11 mouse cellular contexts compared by ENCODE assay signal in genomic region chr14:27096133-27096532, GRCm38 (mm10). TPM values are rescaled to one million over a fixed set of nuclear protein-coding genes. Genes with fewer than 3 reads are reported as not detected.
DNase-seq lines count a peak whose midpoint lies in the region; ATAC-seq and TF ChIP-seq lines count a peak whose summit lies in the region.
"Had no signal": no experiment of that assay in that cellular context is flagged by ENCODE, and none has a peak within 500 bp of the region (broad histone marks: within the 10 kb centered on the region; RNA-seq: fewer than 3 reads in every experiment).

No protein-coding gene starts in this region.

- TF ChIP-seq EP300 in ES-Bruce4 (IDR thresholded peaks at IDR 0.05; ENCODE audit: insufficient read depth, low read depth, low read length): no peak

- no peak overlapping the region for H3K4me2 ChIP-seq in lung, embryonic 16.5 days (ENCODE audit: low read depth, low read length)
- H3K4me2 ChIP-seq: liver, embryonic 12.5 days had no signal

- WGBS in lung, embryonic 16.5 days: 71% methylated on average over 9 of the region's 9 CpGs

- no peak overlapping the region for H3K27ac ChIP-seq in lung, embryonic 16.5 days (ENCODE audit: low read length)
- peak overlapping the region; percentile 29 for H3K27ac ChIP-seq in ES-Bruce4 (ENCODE audit: insufficient read depth, low read length)
- H3K27ac ChIP-seq: hindbrain, embryonic 10.5 days; liver, embryonic 12.5 days had no signal

- no peaks in the 10 kb centered on the region for H3K4me1 ChIP-seq in lung, embryonic 16.5 days (replicated peaks; ENCODE audit: control insufficient read depth, insufficient read depth, low read length)
- H3K4me1 ChIP-seq in ES-Bruce4 (ENCODE audit: control insufficient read depth, insufficient read depth, low read length): peaks cover 5% of the 10 kb centered on the region
- H3K4me1 ChIP-seq: liver, embryonic 12.5 days had no signal

- DNase-seq in lung, postnatal 14 days: no peak
- peak; percentile 48 for DNase-seq in CD4-positive helper T cell, adult 2 months (ENCODE audit: low read depth, low spot score)
- peak; percentile 47 for DNase-seq in induced T-regulatory cell, adult 2 months (ENCODE audit: low read depth)
- no peak for DNase-seq in MN1 (ENCODE audit: low spot score)
- no peak for DNase-seq in left cerebral cortex, adult 9 months (ENCODE audit: low spot score in 2 of 2)

- H3K4me3 ChIP-seq in lung, embryonic 16.5 days (ENCODE audit: low read length): no peak overlapping the region
- no peak overlapping the region for H3K4me3 ChIP-seq in ES-Bruce4 (ENCODE audit: low read depth, low read length)
- H3K4me3 ChIP-seq: erythroblast, embryonic 14.5 days; hindbrain, embryonic 10.5 days; liver, embryonic 12.5 days had no signal

- TF ChIP-seq CTCF in ES-Bruce4 (IDR thresholded peaks at IDR 0.05; ENCODE audit: low read depth, low read length): no peak

- H3K27me3 ChIP-seq in lung, embryonic 16.5 days (ENCODE audit: control insufficient read depth, insufficient read depth, low read depth, low read length): no peaks in the 10 kb centered on the region
- no peaks in the 10 kb centered on the region for H3K27me3 ChIP-seq in ES-Bruce4 (ENCODE audit: control insufficient read depth, insufficient read depth, low read length, poor library complexity, severe bottlenecking)
- H3K27me3 ChIP-seq: liver, embryonic 12.5 days had no signal

- no peaks in the 10 kb centered on the region for H3K9me3 ChIP-seq in lung, embryonic 16.5 days (ENCODE audit: control insufficient read depth, low read length)
- no peaks in the 10 kb centered on the region for H3K9me3 ChIP-seq in ES-Bruce4 (replicated peaks; ENCODE audit: control insufficient read depth, insufficient read depth, low read length, poor library complexity, severe bottlenecking)
- H3K9me3 ChIP-seq: hindbrain, embryonic 10.5 days; liver, embryonic 12.5 days had no signal

- H3K9ac ChIP-seq in lung, embryonic 16.5 days (ENCODE audit: low read length): no peak overlapping the region
- H3K9ac ChIP-seq in ES-Bruce4 (ENCODE audit: low read depth, poor library complexity, severe bottlenecking): no peak overlapping the region
- H3K9ac ChIP-seq: forebrain, postnatal 0 days; liver, embryonic 12.5 days had no signal

- TF ChIP-seq POLR2A in ES-Bruce4 (IDR thresholded peaks at IDR 0.05; ENCODE audit: insufficient read depth, low read length): no peak

- peak; percentile 26; the same call in 1 of the 2 replicates for ATAC-seq in lung, embryonic 16.5 days (ENCODE audit: low read depth)
- ATAC-seq: liver, embryonic 12.5 days had no signal

- no peaks in the 10 kb centered on the region for H3K36me3 ChIP-seq in lung, embryonic 16.5 days (ENCODE audit: control insufficient read depth, insufficient read depth, low read length)
- peaks cover 34% of the 10 kb centered on the region for H3K36me3 ChIP-seq in ES-Bruce4 (ENCODE audit: control insufficient read depth, insufficient read depth, low read length, poor library complexity, severe bottlenecking)
- H3K36me3 ChIP-seq: liver, embryonic 12.5 days had no signal

RNA-seq across cellular contexts. Expression of gene Arhgef3, which starts 18.6 kb away (rescaled TPM):
- 12.8 and 13.8 TPM in 2 replicates for polyA plus RNA-seq in lung, embryonic 16.5 days (2015; fragmentation: Nextera tagmentation; extraction: Ambion mirVana)
- 2.2 and 2.6 TPM in 2 replicates for polyA plus RNA-seq in ES-Bruce4 (2011; ENCODE audit: insufficient read depth, insufficient read length, low read depth, missing spikeins)

RNA-seq across cellular contexts. Expression of gene Il17rd, which starts 57.4 kb away (rescaled TPM):
- polyA plus RNA-seq in lung, embryonic 16.5 days (2015; fragmentation: Nextera tagmentation; extraction: Ambion mirVana): 1.9 and 2.0 TPM in 2 replicates
- 47.3 and 48.9 TPM in 2 replicates for polyA plus RNA-seq in ES-Bruce4 (2011; ENCODE audit: insufficient read depth, insufficient read length, low read depth, missing spikeins)

Comparison
In these comparisons a context has a peak if more than half of its experiments do, and no peak if none do; other contexts are left out.
1. DNase-seq: peak in CD4-positive helper T cell, adult 2 months (single experiment) and induced T-regulatory cell, adult 2 months (single experiment); none in lung, postnatal 14 days (single experiment), MN1 (single experiment) and left cerebral cortex, adult 9 months (0 of 2).
2. RNA of gene Il17rd, which starts 57.4 kb away (polyA plus RNA-seq): 47.3 to 48.9 TPM in ES-Bruce4; 1.9 to 2.0 TPM in lung, embryonic 16.5 days; every median in the first group is over 10 times any median in the second.